Mouse (Mus musculus): ENCODE measurements around the gene Olfr493.

The Olfr493 gene

DNA sequence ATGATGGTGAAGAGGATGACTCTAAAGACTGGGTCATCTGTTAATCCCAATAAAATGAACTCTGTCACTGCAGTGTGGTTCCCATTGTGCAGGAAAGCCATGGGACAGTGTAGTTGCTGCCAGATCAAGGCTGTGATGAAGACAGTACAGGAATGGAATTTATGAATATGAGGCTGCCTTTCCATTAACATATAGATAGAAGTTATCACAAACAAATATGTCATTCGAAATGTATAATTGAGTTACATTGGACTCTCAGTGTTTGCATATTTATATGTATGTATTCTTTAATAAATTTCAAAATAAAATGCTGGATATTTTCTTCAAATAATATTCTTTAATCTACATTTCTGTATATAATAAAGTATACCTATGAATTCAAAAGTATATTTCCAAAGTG lies at the start of gene Olfr493:
Gene Olfr493 (minus strand): TSS at position 101 of the 400 bp plus-strand sequence.
- no peak for DNase-seq (ENCODE audit: low spot score in 2 of 2)

DNA sequence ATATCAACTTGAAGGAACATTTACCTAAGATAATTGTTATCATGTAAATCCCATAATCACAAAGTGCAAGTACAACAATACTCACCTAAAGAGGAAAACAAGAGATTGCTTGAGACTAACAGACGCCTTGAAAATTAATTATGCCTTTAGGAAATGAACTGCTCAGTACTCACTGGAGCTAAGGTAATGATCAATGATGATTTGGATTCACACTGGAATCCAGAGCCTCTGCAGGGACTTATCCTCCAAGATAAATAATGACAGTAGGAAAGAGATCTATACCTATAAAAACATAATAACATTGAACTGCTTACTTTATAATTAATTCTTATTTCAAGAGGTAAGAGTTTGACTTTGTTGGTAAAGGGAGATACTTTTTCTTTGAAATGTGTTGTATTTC lies 46.1 kb upstream of the Olfr493 start, which contains the start of gene Olfr495:
Gene Olfr495 (plus strand): TSS at position 301 of the 400 bp plus-strand sequence.
- no peak for DNase-seq (ENCODE audit: low spot score in 2 of 2)

DNA sequence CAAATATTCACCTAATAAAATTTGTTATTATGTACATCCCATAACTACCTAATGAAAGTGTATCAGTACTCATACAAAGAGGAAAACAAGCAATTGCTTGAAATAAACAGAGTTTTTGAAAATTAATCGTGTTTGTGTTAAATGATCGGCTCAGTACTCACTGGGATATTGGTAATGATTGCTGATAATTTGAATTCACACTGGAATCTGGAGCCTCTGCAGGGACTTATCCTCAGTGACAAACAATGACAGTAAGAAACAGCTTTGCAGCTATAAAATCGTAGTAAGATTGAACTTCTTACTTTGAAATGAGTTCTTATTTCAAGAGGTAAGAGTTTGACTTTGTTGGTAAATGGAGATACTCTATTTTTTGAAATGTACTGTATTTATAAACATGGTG lies 18.3 kb upstream of the Olfr493 start, which contains the start of gene Olfr494:
Gene Olfr494 (plus strand): TSS at position 301 of the 400 bp plus-strand sequence.
- DNase-seq (ENCODE audit: low spot score in 2 of 2) = no peak

DNA sequence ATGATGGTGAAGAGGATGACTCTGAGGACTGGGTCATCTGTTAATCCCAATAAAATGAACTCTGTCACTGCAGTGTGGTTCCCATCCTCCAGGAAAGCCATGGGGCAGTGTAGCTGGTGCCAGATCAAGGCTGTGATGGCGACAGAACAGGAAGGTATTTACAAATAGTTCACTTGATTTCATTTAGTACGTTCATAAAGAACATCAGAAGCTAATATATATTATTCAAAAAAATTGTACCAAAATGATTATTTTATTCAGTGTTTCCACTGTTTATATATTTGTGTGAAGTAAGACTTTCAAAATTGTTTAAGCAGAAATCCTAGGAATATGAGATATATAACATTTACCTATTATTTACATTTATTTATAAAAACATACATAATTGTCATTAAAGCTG lies 23.2 kb downstream of the Olfr493 start, which contains the start of gene Olfr492:
Gene Olfr492 (minus strand): TSS at position 101 of the 400 bp plus-strand sequence.
- no peak for DNase-seq (ENCODE audit: low spot score in 2 of 2)

GRCm38 (mm10) chr7:108313151-108313550 lies 33.6 kb downstream of the Olfr493 start, which contains the start of gene Olfr491:
Gene Olfr491 (plus strand): TSS chr7:108313451.
- no peak for DNase-seq (ENCODE audit: low spot score in 2 of 2)
